Mouse (Mus musculus) c-Kit-negative CD71-positive TER-119-positive erythroid progenitor cells, embryonic 14.5 days (primary cell): Measurements from ENCODE around the gene Ptgs1.
A peak's percentile ranks its signal among the peaks of the same experiment; 100 is the strongest.
"Not testable (repeated sequence)": the region's sequence is repeated elsewhere in the genome, so short reads cannot be mapped to it uniquely, and the experiment has no call there.

Source experiments
- DNase-seq: peaks from one replicate; pipeline ENCODE4 v3.0.0-alpha.2; 2013; ENCODE audit warnings: low read depth, low spot score

Ptgs1 gene

DNA sequence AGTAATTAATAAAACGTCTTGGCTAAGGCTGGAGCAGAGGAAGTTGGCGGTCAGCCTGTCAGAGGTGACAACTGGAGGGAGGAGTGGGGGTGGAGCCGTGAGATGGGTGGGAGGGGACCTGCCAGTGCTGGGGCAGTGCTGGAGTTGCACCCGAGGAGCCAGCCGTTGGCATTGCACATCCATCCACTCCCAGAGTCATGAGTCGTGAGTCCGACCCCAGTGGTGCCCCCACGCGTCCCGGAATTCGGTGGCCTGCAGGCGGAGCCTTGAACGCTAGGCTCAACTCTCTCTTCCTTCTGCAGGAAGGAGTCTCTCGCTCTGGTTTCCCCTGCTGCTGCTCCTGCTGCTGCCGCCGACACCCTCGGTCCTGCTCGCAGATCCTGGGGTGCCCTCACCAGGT, at the start of gene Ptgs1:
Gene Ptgs1 (plus strand): TSS at position 61 of the 400 bp plus-strand sequence.
- DNase-seq, result no peak

- not testable (repeated sequence) for DNase-seq
These were observed 48.4 kb upstream of the Ptgs1 start for GRCm38 (mm10) chr2:36181587-36182368.

DNA sequence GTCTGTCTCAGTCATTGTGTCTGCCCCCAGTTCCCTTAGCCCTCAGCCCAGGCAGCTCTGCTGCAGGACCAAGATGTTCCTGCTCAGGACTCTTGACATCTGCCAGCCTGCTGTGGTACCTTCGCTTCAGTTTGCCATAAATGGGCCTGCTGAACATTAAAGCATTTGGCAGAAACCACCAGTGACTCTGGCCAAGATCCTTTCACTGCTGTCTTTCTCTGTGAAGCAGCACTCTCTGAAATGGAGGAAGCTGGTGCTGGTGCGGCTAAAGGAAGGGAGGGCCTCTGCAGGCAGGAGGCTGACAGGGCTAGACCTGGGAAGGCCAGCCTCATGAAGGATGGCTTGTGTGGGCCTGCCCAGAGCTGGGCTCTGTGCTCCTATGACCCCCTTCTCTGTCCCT, 46.9 kb upstream of the Ptgs1 start:
- no peak for DNase-seq

- no peak for DNase-seq
These were observed 46.0 kb upstream of the Ptgs1 start for GRCm38 (mm10) chr2:36184192-36184591.

- no peak for DNase-seq
These were observed 45.4 kb upstream of the Ptgs1 start for GRCm38 (mm10) chr2:36184876-36185275.

GRCm38 (mm10) chr2:36189200-36189599, 41.0 kb upstream of the Ptgs1 start:
- DNase-seq, result not testable (repeated sequence)

DNA sequence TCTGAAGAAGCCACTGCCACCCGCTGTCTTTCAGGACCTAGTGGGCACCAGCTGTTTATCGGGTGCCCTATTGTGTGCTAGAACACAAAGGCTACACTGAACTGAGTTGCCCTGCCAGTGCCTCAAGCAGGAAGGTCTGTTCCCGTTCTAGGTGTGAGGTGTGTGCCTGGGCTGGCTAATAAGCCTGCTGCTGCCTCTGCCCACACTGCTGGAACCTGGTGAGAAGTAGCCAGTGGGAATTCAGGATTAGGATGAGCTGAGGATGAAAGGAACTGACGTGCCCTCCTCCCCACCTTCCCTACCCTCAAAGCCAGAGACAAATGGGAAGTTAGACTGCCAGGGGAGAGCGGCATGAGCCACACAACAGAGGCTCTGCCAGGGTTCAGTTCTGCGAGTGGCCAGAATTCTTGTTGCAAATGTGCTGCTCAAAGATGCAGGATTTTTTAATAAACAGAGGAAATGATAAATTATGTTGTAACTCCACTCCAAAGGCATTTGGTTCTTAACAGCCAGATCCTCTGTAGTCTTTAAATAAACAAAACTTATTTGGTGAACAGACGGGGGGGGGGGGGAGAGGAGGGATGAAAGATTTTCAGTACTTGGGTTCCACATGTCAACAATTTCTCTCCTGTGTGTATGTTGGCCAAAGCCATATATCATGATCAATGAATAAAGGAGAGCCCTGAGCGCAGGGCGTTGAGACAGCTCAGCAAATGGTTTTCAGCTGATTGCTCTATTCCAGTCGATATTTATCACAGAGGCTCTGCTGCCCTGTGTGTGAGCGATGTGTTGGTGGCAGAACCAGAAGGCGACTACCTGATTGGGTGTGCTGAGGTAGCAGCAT, 38.9 kb upstream of the Ptgs1 start:
- no peak for DNase-seq

GRCm38 (mm10) chr2:36197021-36197420, 33.2 kb upstream of the Ptgs1 start:
- no peak for DNase-seq

GRCm38 (mm10) chr2:36197919-36198881, 32.0 kb upstream of the Ptgs1 start:
- DNase-seq, result peak; percentile 79

- DNase-seq, result no peak
These were observed 31.4 kb upstream of the Ptgs1 start for GRCm38 (mm10) chr2:36198882-36199262.

DNA sequence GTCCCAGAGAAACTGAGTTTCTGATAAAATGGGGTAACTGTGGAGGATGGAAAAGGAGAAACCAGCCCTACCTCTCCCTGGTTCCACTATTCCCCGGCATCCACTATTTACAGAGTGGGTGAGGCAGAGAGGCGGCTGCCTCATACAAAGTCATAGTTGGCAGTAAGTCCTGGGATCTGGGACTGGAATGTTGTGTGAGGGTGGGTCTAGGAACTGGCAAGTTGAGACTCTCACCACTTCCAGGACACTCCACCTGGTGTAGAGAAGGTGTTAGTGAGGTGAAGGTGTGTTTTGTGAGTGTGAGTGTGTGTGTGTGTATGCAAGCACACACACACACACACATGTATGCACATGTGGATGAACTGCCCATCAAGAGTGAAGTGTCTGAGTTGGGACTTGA, 29.4 kb upstream of the Ptgs1 start:
- DNase-seq, result no peak

DNA sequence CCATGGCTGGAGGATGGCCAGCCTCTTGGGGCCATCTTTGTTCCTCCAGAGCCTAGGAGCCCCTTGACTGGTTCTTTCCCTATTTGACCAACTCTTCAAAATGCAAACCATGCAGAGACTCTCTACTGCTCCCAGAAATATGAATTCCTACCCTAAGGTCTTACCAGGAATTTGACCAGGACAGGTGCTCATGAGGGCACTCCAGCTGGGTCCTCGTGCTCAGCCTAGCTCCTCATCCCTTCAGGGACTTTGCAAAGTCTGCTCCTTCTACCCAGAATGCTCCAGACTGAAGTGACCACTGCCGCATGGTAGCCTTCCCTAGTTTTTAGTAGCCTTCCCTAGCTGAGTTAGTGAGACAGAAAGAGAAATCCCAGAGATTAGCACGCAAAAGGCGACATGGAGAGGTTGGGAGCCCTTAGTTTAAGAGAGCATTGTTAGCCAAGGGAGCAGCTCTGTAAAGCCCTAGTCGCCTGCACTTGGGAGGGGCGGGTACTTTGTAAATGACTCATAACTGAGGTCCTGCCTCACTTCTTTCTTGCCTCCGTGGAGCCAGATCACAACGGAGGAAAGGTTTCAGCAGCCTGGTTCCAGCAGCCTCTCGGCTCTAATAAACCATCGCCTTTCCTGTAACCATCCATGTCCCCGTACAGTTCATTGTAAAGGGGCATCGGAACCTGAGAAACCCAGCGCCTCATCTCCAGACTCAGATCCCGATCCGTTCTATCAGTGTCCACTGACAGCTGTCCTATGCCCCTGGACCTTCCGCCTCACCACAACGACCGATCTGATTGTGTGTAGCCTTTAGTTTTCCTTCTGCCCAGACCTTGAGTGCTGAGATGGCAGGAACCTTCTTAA, 28.2 kb upstream of the Ptgs1 start:
- DNase-seq, result no peak

DNA sequence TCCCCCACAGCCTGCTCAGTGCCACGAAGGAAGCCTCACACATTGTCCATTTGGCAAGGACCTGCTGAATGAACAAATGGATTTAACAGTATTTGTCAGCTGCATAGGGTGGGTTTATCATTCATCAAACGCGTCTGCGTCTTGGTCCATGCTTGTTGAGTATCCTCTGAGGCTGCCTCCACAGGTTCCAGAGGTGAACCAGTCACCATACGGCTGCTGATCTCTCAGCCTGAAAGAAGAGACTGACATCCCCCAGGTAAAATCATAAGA, 27.7 kb upstream of the Ptgs1 start:
- no peak for DNase-seq

DNA sequence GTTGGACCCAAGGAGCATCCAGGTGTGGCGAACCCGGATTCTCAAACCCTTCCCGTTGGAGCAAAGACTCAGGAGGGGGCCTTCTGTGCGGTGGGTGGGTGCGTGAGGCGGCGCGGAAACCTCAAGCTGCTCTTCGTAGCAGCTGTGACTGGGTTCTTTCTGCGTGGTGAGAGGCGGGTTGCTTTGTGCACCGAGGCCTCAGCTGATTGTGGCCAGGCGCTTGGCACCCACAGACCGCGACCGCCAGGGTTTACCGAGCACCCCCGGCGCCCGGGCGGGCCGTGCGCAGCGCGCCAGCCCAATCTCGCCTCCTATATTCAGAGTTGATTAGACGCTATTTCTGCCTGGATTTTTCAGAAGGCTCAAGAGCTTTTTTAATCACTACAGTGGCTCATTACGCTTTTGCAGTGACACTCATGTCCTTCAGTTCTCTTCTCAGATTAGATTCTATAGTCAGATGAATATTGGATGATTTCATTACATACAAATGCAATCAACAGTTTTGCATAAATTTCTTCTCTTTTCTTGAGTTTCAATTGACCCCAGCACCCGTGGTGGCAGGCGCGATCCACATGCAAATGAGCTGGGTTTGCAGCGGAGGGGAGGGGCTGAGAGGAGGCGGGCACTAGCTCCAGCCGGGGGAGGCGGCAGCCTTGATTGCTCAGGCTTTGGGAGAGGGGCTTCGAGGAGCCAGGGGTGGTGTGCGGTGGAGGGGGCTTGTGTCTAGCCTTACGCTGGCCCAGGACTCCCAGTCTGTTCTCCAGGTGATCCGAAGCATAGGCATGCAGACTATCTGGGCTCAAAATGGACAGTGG, 27.0 kb upstream of the Ptgs1 start:
- DNase-seq, result no peak

DNA sequence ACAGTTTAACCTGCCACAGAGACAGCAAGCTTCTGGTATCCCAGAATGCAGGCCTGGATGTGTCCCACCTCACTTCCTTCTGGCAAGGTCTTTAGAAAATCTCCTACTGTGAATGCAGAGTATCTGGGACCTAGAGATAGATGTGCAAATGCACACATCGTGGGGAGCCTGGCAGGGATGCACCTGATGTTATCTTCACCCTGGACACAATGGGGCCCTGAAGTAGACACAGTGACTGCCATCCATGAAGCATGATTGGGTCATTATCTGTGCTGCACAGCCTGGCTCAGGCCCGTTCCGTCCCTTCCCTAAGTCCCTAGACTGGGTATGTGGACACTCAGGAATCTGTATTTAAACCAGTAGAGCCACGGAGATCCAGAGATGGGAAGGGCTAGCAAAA, 25.6 kb upstream of the Ptgs1 start:
- DNase-seq, result no peak

- no peak for DNase-seq
These were observed 23.2 kb upstream of the Ptgs1 start for GRCm38 (mm10) chr2:36207071-36207470.

DNA sequence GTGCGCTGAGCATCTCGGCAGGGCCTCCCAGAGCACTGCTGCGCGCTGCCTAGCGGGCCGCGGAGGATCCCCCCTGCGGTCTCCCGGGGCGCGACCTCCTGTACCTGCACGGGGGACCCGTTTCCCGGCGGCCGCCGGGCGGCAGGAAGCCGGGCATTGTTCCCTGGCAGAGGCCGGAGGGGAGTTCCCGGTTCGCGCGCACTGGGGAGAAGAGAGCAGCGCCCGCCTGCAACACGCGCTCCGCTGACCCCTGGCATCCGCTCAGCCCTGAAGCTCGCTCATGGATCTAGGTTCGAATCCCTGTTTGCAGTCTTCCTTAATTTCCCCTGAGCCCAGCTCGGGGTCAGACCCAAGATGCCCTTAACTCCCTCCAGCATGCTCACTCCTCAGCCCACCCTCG, 19.4 kb upstream of the Ptgs1 start:
- DNase-seq, result no peak

- DNase-seq, result no peak
These were observed 18.4 kb upstream of the Ptgs1 start for GRCm38 (mm10) chr2:36211785-36212184.

DNA sequence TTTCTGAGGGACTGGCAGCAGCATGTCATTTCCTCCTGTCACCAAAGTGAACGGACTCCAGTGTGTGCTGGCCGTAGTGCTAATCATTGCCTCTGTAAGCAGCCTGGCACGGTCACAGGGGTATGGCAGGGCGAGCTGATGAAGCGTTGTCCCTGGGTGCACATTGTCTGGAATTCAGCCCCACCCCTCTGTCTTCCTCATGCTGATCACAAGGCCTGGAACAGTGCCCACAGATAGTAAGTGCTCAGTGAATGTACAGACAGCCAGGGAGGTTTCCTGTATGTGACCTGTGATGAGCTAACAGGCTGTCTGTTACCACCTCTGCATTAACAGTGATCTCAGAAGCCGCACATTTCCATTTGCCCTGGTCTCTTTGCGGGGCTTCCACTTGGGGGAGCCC, 17.1 kb upstream of the Ptgs1 start:
- DNase-seq, result no peak

- peak; percentile 75 for DNase-seq
These were observed 16.2 kb upstream of the Ptgs1 start for GRCm38 (mm10) chr2:36214023-36214422.
